Mouse (Mus musculus) cerebellum, postnatal 10 days (tissue): ENCODE data around the gene Bcor.
A peak's percentile ranks its signal among the peaks of the same experiment; 100 is the strongest.

Source experiments
- DNase-seq, 2 experiments: peaks; one replicate each; pipeline ENCODE4 v3.0.0; 2021; ENCODE audit warnings: mixed read lengths in 2 of 2

The Bcor gene

GRCm38 (mm10) chrX:12085949-12086348 lies 74.2 kb downstream of the Bcor start:
- DNase-seq: no peak

- DNase-seq: no peak
These were observed 74.9 kb downstream of the Bcor start for GRCm38 (mm10) chrX:12085290-12085689.

GRCm38 (mm10) chrX:12084698-12085097 lies 75.5 kb downstream of the Bcor start:
- peak in 1 of 2 experiments; percentile 57 for DNase-seq

GRCm38 (mm10) chrX:12083631-12084030 lies 76.5 kb downstream of the Bcor start:
- DNase-seq: no peak

- DNase-seq: peak; percentile 66 to 74
These were observed 77.4 kb downstream of the Bcor start for GRCm38 (mm10) chrX:12082736-12083135.

GRCm38 (mm10) chrX:12082184-12082583 lies 78.0 kb downstream of the Bcor start:
- no peak for DNase-seq

GRCm38 (mm10) chrX:12081741-12082155 lies 78.4 kb downstream of the Bcor start:
- no peak for DNase-seq

GRCm38 (mm10) chrX:12080904-12081740 lies 79.0 kb downstream of the Bcor start:
- DNase-seq: peak; percentile 58 to 62

GRCm38 (mm10) chrX:12080095-12080903 lies 79.9 kb downstream of the Bcor start:
- DNase-seq: peak; percentile 77 to 80

- peak; percentile 46 to 47 for DNase-seq
These were observed 80.7 kb downstream of the Bcor start for GRCm38 (mm10) chrX:12079309-12080094.

- DNase-seq: no peak
These were observed 81.2 kb downstream of the Bcor start for GRCm38 (mm10) chrX:12079059-12079308.

- DNase-seq: peak; percentile 48 to 66
These were observed 81.7 kb downstream of the Bcor start for GRCm38 (mm10) chrX:12078195-12079058.

GRCm38 (mm10) chrX:12077601-12077980 lies 82.6 kb downstream of the Bcor start:
- DNase-seq: no peak

- DNase-seq: peak; percentile 59 to 70
These were observed 83.2 kb downstream of the Bcor start for GRCm38 (mm10) chrX:12076763-12077600.

GRCm38 (mm10) chrX:12072721-12073120 lies 87.4 kb downstream of the Bcor start:
- DNase-seq: peak; percentile 44 to 55

- DNase-seq: peak in 1 of 2 experiments; percentile 43
These were observed 91.0 kb downstream of the Bcor start for GRCm38 (mm10) chrX:12068978-12069724.

GRCm38 (mm10) chrX:12067851-12068510 lies 92.2 kb downstream of the Bcor start:
- DNase-seq: no peak

GRCm38 (mm10) chrX:12067031-12067430 lies 93.1 kb downstream of the Bcor start:
- DNase-seq: no peak

GRCm38 (mm10) chrX:12065782-12066181 lies 94.4 kb downstream of the Bcor start:
- no peak for DNase-seq

GRCm38 (mm10) chrX:12062932-12063260 lies 97.3 kb downstream of the Bcor start:
- DNase-seq: no peak
